Mouse (Mus musculus): ENCODE data around the gene Rnf145. TPM values are rescaled to one million over a fixed set of nuclear protein-coding genes. Genes with fewer than 3 reads are reported as not detected.

Rnf145 gene
- polyA plus RNA-seq, 1 experiment from 2014 or later: 143 TPM

- Histone ChIP-seq H3K4me1 (peaks cover 3% of the 10 kb centered on the region; the same call in 1 of the 2 replicates), H3K27ac (no peak overlapping the region), H3K9ac (no peak overlapping the region), H3K27me3 (replicated peaks) (no peaks in the 10 kb centered on the region), H3K36me3 (peaks cover 61% of the 10 kb centered on the region), H3K9me3 (no peaks in the 10 kb centered on the region), H3K4me2 (replicated peaks) (no peak overlapping the region), H3K4me3 (no peak overlapping the region)
- 92% methylated on average over 5 of the region's 5 CpGs for WGBS
- no peak for ATAC-seq (ENCODE audit: low FRiP score, low read depth)
These were observed 11.0 kb downstream of the Rnf145 start for GRCm38 (mm10) chr11:44529716-44530115.

GRCm38 (mm10) chr11:44530382-44530781 is 11.6 kb downstream of the Rnf145 start:
- WGBS: 71% methylated on average over 8 of the region's 8 CpGs

GRCm38 (mm10) chr11:44530867-44531266 is 12.1 kb downstream of the Rnf145 start:
- ATAC-seq (ENCODE audit: low FRiP score, low read depth): no peak

More at GRCm38 (mm10) chr11:44530382-44530781, 11.6 kb downstream of the Rnf145 start:
- H3K27ac ChIP-seq: no peak overlapping the region
- ATAC-seq (ENCODE audit: low FRiP score, low read depth): no peak
- no peaks in the 10 kb centered on the region for H3K9me3 ChIP-seq
- H3K4me1 ChIP-seq: peaks cover 3% of the 10 kb centered on the region; the same call in 1 of the 2 replicates
- no peak overlapping the region for H3K4me2 ChIP-seq (replicated peaks)
- no peak overlapping the region for H3K9ac ChIP-seq
- no peak overlapping the region for H3K4me3 ChIP-seq
- no peaks in the 10 kb centered on the region for H3K27me3 ChIP-seq (replicated peaks)
- peaks cover 55% of the 10 kb centered on the region for H3K36me3 ChIP-seq

GRCm38 (mm10) chr11:44531617-44532016 is 12.9 kb downstream of the Rnf145 start:
- no peak for ATAC-seq (ENCODE audit: low FRiP score, low read depth)
- H3K9me3 ChIP-seq: no peaks in the 10 kb centered on the region
- peaks cover 46% of the 10 kb centered on the region for H3K36me3 ChIP-seq
- no peak overlapping the region for H3K27ac ChIP-seq
- WGBS: 94% methylated on average over 4 of the region's 4 CpGs
- H3K4me2 ChIP-seq (replicated peaks): no peak overlapping the region
- peaks cover 3% of the 10 kb centered on the region; the same call in 1 of the 2 replicates for H3K4me1 ChIP-seq
- no peak overlapping the region for H3K9ac ChIP-seq
- H3K27me3 ChIP-seq (replicated peaks): no peaks in the 10 kb centered on the region
- no peak overlapping the region for H3K4me3 ChIP-seq

More at GRCm38 (mm10) chr11:44530867-44531266, 12.1 kb downstream of the Rnf145 start:
- Histone ChIP-seq H3K9ac (no peak overlapping the region), H3K4me1 (peaks cover 3% of the 10 kb centered on the region; the same call in 1 of the 2 replicates), H3K9me3 (no peaks in the 10 kb centered on the region), H3K4me2 (replicated peaks) (no peak overlapping the region), H3K36me3 (peaks cover 52% of the 10 kb centered on the region), H3K27ac (no peak overlapping the region), H3K27me3 (replicated peaks) (no peaks in the 10 kb centered on the region), H3K4me3 (no peak overlapping the region)
- WGBS: 93% methylated on average over 11 of the region's 11 CpGs

- peaks cover 39% of the 10 kb centered on the region for H3K36me3 ChIP-seq
- H3K4me1 ChIP-seq: peaks cover 3% of the 10 kb centered on the region; the same call in 1 of the 2 replicates
- H3K4me3 ChIP-seq: no peak overlapping the region
- ATAC-seq (ENCODE audit: low FRiP score, low read depth): no peak
- no peak overlapping the region for H3K4me2 ChIP-seq (replicated peaks)
- no peak overlapping the region for H3K27ac ChIP-seq
- WGBS: 95% methylated on average over 17 of the region's 17 CpGs
- H3K9me3 ChIP-seq: no peaks in the 10 kb centered on the region
- no peak overlapping the region for H3K9ac ChIP-seq
- H3K27me3 ChIP-seq (replicated peaks): no peaks in the 10 kb centered on the region
These were observed 14.3 kb downstream of the Rnf145 start for GRCm38 (mm10) chr11:44532846-44533781.

- WGBS: 91% methylated on average over 12 of the region's 12 CpGs
- H3K4me1 ChIP-seq: peaks cover 6% of the 10 kb centered on the region; the same call in 1 of the 2 replicates
These were observed 16.4 kb downstream of the Rnf145 start for GRCm38 (mm10) chr11:44534999-44535750.

GRCm38 (mm10) chr11:44537403-44537802 is 18.6 kb downstream of the Rnf145 start:
- Histone ChIP-seq H3K4me2 (replicated peaks) (no peak overlapping the region), H3K36me3 (peaks cover 38% of the 10 kb centered on the region), H3K9me3 (no peaks in the 10 kb centered on the region), H3K27ac (no peak overlapping the region), H3K27me3 (replicated peaks) (no peaks in the 10 kb centered on the region), H3K4me3 (no peak overlapping the region), H3K9ac (no peak overlapping the region), H3K4me1 (0 out of 2 replicates have a peak, but pooled peaks cover 3% of the 10 kb centered on the region)
- no peak for ATAC-seq (ENCODE audit: low FRiP score, low read depth)
- WGBS: 95% methylated on average over 7 of the region's 7 CpGs

More at GRCm38 (mm10) chr11:44534999-44535750, 16.4 kb downstream of the Rnf145 start:
- Histone ChIP-seq H3K36me3 (peaks cover 41% of the 10 kb centered on the region), H3K4me3 (no peak overlapping the region), H3K9me3 (no peaks in the 10 kb centered on the region), H3K9ac (no peak overlapping the region), H3K4me2 (replicated peaks) (no peak overlapping the region), H3K27ac (no peak overlapping the region), H3K27me3 (replicated peaks) (no peaks in the 10 kb centered on the region)
- no peak for ATAC-seq (ENCODE audit: low FRiP score, low read depth)

GRCm38 (mm10) chr11:44538101-44538500 is 19.3 kb downstream of the Rnf145 start:
- Histone ChIP-seq H3K9ac (no peak overlapping the region), H3K27me3 (replicated peaks) (no peaks in the 10 kb centered on the region), H3K4me2 (replicated peaks) (no peak overlapping the region), H3K9me3 (no peaks in the 10 kb centered on the region), H3K4me1 (0 out of 2 replicates have a peak, but pooled peaks cover 3% of the 10 kb centered on the region), H3K4me3 (no peak overlapping the region), H3K27ac (no peak overlapping the region), H3K36me3 (peaks cover 37% of the 10 kb centered on the region)
- WGBS: 88% methylated on average over 3 of the region's 3 CpGs
- ATAC-seq (ENCODE audit: low FRiP score, low read depth): no peak

- H3K4me2 ChIP-seq (replicated peaks): no peak overlapping the region
- ATAC-seq (ENCODE audit: low FRiP score, low read depth): no peak
- H3K27ac ChIP-seq: no peak overlapping the region
- 89% methylated on average over 10 of the region's 10 CpGs for WGBS
- 0 out of 2 replicates have a peak, but pooled peaks cover 3% of the 10 kb centered on the region for H3K4me1 ChIP-seq
- H3K9ac ChIP-seq: no peak overlapping the region
- no peaks in the 10 kb centered on the region for H3K9me3 ChIP-seq
- no peak overlapping the region for H3K4me3 ChIP-seq
- no peaks in the 10 kb centered on the region for H3K27me3 ChIP-seq (replicated peaks)
- peaks cover 37% of the 10 kb centered on the region for H3K36me3 ChIP-seq
These were observed 19.9 kb downstream of the Rnf145 start for GRCm38 (mm10) chr11:44538501-44539290.

- no peak for ATAC-seq (ENCODE audit: low FRiP score, low read depth)
- 0 out of 2 replicates have a peak, but pooled peaks cover 3% of the 10 kb centered on the region for H3K4me1 ChIP-seq
- H3K9me3 ChIP-seq: no peaks in the 10 kb centered on the region
- H3K4me2 ChIP-seq (replicated peaks): no peak overlapping the region
- H3K27me3 ChIP-seq (replicated peaks): no peaks in the 10 kb centered on the region
- peaks cover 43% of the 10 kb centered on the region for H3K36me3 ChIP-seq
- 70% methylated on average over 10 of the region's 10 CpGs for WGBS
- no peak overlapping the region for H3K27ac ChIP-seq
- H3K4me3 ChIP-seq: no peak overlapping the region
- no peak overlapping the region for H3K9ac ChIP-seq
These were observed 20.6 kb downstream of the Rnf145 start for GRCm38 (mm10) chr11:44539291-44539930.

- ATAC-seq (ENCODE audit: low FRiP score, low read depth): no peak
- 86% methylated on average over 9 of the region's 9 CpGs for WGBS
- peaks cover 51% of the 10 kb centered on the region for H3K36me3 ChIP-seq
These were observed 21.5 kb downstream of the Rnf145 start for GRCm38 (mm10) chr11:44540243-44540642.

More at GRCm38 (mm10) chr11:44540243-44540642, 21.5 kb downstream of the Rnf145 start:
- Histone ChIP-seq H3K4me2 (replicated peaks) (no peak overlapping the region), H3K27me3 (replicated peaks) (no peaks in the 10 kb centered on the region), H3K4me3 (no peak overlapping the region), H3K27ac (no peak overlapping the region), H3K4me1 (0 out of 2 replicates have a peak, but pooled peaks cover 3% of the 10 kb centered on the region), H3K9ac (no peak overlapping the region), H3K9me3 (no peaks in the 10 kb centered on the region)
